Mouse (Mus musculus) midbrain, postnatal 0 days (tissue): ENCODE results near the gene Vps16. TPM values are rescaled to one million over a fixed set of nuclear protein-coding genes. Genes with fewer than 3 reads are reported as not detected.
A peak's percentile ranks its signal among the peaks of the same experiment; 100 is the strongest.

Experiments used
- ATAC-seq: fragments of 200-750 bp; cut with Nextera tagmentation; 2 replicates; pipeline ENCODE4 v1.8.0; 2017; ENCODE audit warnings: moderate number of reproducible peaks, mild to moderate bottlenecking, moderate TSS enrichment, moderate library complexity; ENCODE audit not compliant: low FRiP score
- DNase-seq: peaks from one replicate; pipeline ENCODE4 v3.0.0-alpha.2; 2015; ENCODE audit warnings: low spot score
- H3K27ac ChIP-seq: fragments of 300-500 bp; sonication (generic); 2 replicates; pipeline ENCODE4 v1.5.1; 2014; ENCODE audit warnings: low read depth, mild to moderate bottlenecking, low read length, mixed read lengths
- H3K27me3 ChIP-seq: fragments of 300-500 bp; sonication (generic); 2 replicates; pipeline ENCODE4 v1.6.1; 2014; ENCODE audit warnings: low read length, control low read depth, mixed read lengths; ENCODE audit not compliant: insufficient read depth
- H3K36me3 ChIP-seq: fragments of 300-500 bp; sonication (generic); 2 replicates; pipeline ENCODE4 v1.6.1; 2014; ENCODE audit warnings: low read length, control low read depth, mixed read lengths; ENCODE audit not compliant: insufficient read depth
- H3K4me1 ChIP-seq: fragments of 300-500 bp; sonication (generic); 2 replicates; pipeline ENCODE4 v1.6.1; 2014; ENCODE audit warnings: mild to moderate bottlenecking, control low read depth, antibody characterized with exemption, low read length, mixed read lengths; ENCODE audit not compliant: insufficient read depth
- H3K4me2 ChIP-seq: fragments of 300-500 bp; sonication (generic); 2 replicates; pipeline ENCODE4 v1.6.1; 2014; ENCODE audit warnings: low read depth, mild to moderate bottlenecking, low read length, mixed read lengths; ENCODE audit not compliant: poor library complexity, severe bottlenecking
- H3K4me3 ChIP-seq: fragments of 300-500 bp; sonication (generic); 2 replicates; pipeline ENCODE4 v1.5.1; 2014; ENCODE audit warnings: low read depth, mild to moderate bottlenecking, low read length, moderate library complexity
- H3K9ac ChIP-seq: fragments of 300-500 bp; sonication (generic); replicated peaks from 2 replicates; pipeline ENCODE4 v1.6.1; 2014; ENCODE audit warnings: mild to moderate bottlenecking, low read length, moderate library complexity, mixed read lengths; ENCODE audit not compliant: poor library complexity, severe bottlenecking
- H3K9me3 ChIP-seq: fragments of 300-500 bp; sonication (generic); 2 replicates; pipeline ENCODE4 v1.6.1; 2016; ENCODE audit warnings: low read length, control low read depth
- CTCF ChIP-seq: IDR thresholded peaks from 2 replicates; pipeline ENCODE4 v1.5.1; 2016; ENCODE audit warnings: antibody characterized with exemption, mild to moderate bottlenecking
- WGBS: fragments of 180-500 bp; shearing (Covaris S2); extraction: QIAGEN DNeasy Blood & Tissue Kit; methylation state at CpG from one replicate; pipeline ENCODE4 v1.1.7; 2014; 5-methylcytosine and 5-hydroxymethylcytosine counted together
- polyA plus RNA-seq: library from polyadenylated mRNA; unstranded; fragments of >200 nt; fragmentation: Nextera tagmentation; extraction: Ambion mirVana; gene quantifications from 2 replicates; pipeline ENCODE4 v1.2.1, GENCODE M21; 2015
- total RNA-seq: library from RNA; depleted of rRNA; stranded (reverse); fragments of >200 nt; gene quantifications from 2 replicates; pipeline ENCODE4 v1.2.3, GENCODE M21; 2014; rRNA removed

Vps16 gene
- total RNA-seq (81.2 and 83.6 TPM in 2 replicates), polyA plus RNA-seq (86.6 and 89.9 TPM in 2 replicates)

- peak within 1 kb of the TSS; percentile 86 for H3K4me3 ChIP-seq
- no peaks in the 10 kb centered on the region for H3K27me3 ChIP-seq
- H3K4me2 ChIP-seq = peak within 1 kb of the TSS; percentile 90
- under 1% methylated on average over 58 of the region's 58 CpGs for WGBS
- peak; percentile 73 for TF ChIP-seq CTCF
- H3K27ac ChIP-seq = peak within 1 kb of the TSS; percentile 97
- H3K36me3 ChIP-seq = 0 out of 2 replicates have a peak, but pooled peaks cover 1% of the 10 kb centered on the region
- DNase-seq (peak; percentile 95), ATAC-seq (peak; percentile 95)
- no peaks in the 10 kb centered on the region for H3K9me3 ChIP-seq
- H3K4me1 ChIP-seq = peaks cover 15% of the 10 kb centered on the region; the same call in 1 of the 2 replicates
- H3K9ac ChIP-seq = peak within 1 kb of the TSS; percentile 90
Observed at GRCm38 (mm10) chr2:130424126-130424853, at the start of gene Vps16, which contains the start of gene Pced1a. Vps16 (plus strand) TSS chr2:130424339. Pced1a (minus strand) TSS chr2:130424701.

- DNase-seq = no peak
Observed at GRCm38 (mm10) chr2:130374951-130375350, 49.2 kb upstream of the Vps16 start.

GRCm38 (mm10) chr2:130383205-130383604 is 40.9 kb upstream of the Vps16 start:
- 51% methylated on average over 3 of the region's 3 CpGs for WGBS
- Histone ChIP-seq H3K4me2 (no peak overlapping the region), H3K27ac (no peak overlapping the region), H3K9ac (no peak overlapping the region), H3K4me1 (no peaks in the 10 kb centered on the region), H3K36me3 (no peaks in the 10 kb centered on the region), H3K27me3 (no peaks in the 10 kb centered on the region), H3K9me3 (no peaks in the 10 kb centered on the region), H3K4me3 (no peak overlapping the region)
- DNase-seq (no peak), ATAC-seq (no peak)
- TF ChIP-seq CTCF = no peak

More at GRCm38 (mm10) chr2:130374951-130375350, 49.2 kb upstream of the Vps16 start:
- WGBS = 78% methylated on average over 4 of the region's 4 CpGs
- Histone ChIP-seq H3K27ac (no peak overlapping the region), H3K4me1 (no peaks in the 10 kb centered on the region), H3K4me2 (no peak overlapping the region), H3K9me3 (no peaks in the 10 kb centered on the region), H3K4me3 (no peak overlapping the region), H3K27me3 (no peaks in the 10 kb centered on the region), H3K36me3 (no peaks in the 10 kb centered on the region), H3K9ac (no peak overlapping the region)
- TF ChIP-seq CTCF = no peak
- ATAC-seq = no peak

GRCm38 (mm10) chr2:130383895-130384294 is 40.2 kb upstream of the Vps16 start:
- ATAC-seq (no peak), DNase-seq (peak; percentile 5)
- no peak for TF ChIP-seq CTCF
- WGBS = 51% methylated on average over 6 of the region's 6 CpGs
- H3K27ac ChIP-seq = no peak overlapping the region
- H3K27me3 ChIP-seq = no peaks in the 10 kb centered on the region
- no peaks in the 10 kb centered on the region for H3K9me3 ChIP-seq
- no peak overlapping the region for H3K4me2 ChIP-seq
- no peak overlapping the region for H3K4me3 ChIP-seq
- no peaks in the 10 kb centered on the region for H3K36me3 ChIP-seq
- no peaks in the 10 kb centered on the region for H3K4me1 ChIP-seq
- no peak overlapping the region for H3K9ac ChIP-seq

- Histone ChIP-seq H3K4me3 (no peak overlapping the region), H3K27ac (no peak overlapping the region), H3K9me3 (no peaks in the 10 kb centered on the region), H3K9ac (no peak overlapping the region), H3K4me1 (no peaks in the 10 kb centered on the region), H3K36me3 (no peaks in the 10 kb centered on the region), H3K4me2 (no peak overlapping the region), H3K27me3 (no peaks in the 10 kb centered on the region)
- 61% methylated on average over 1 of the region's 1 CpGs for WGBS
- TF ChIP-seq CTCF = no peak
- no peak for DNase-seq
- ATAC-seq = no peak
Observed at GRCm38 (mm10) chr2:130386212-130386611, 37.9 kb upstream of the Vps16 start.

- 87% methylated on average over 2 of the region's 2 CpGs for WGBS
- no peaks in the 10 kb centered on the region for H3K9me3 ChIP-seq
- no peaks in the 10 kb centered on the region for H3K4me1 ChIP-seq
- DNase-seq (peak; percentile 5), ATAC-seq (no peak)
- peaks cover 12% of the 10 kb centered on the region; the same call in 1 of the 2 replicates for H3K36me3 ChIP-seq
- H3K27me3 ChIP-seq = no peaks in the 10 kb centered on the region
- no peak overlapping the region for H3K4me3 ChIP-seq
- no peak overlapping the region for H3K27ac ChIP-seq
- H3K9ac ChIP-seq = no peak overlapping the region
- no peak overlapping the region for H3K4me2 ChIP-seq
- peak; percentile 54 for TF ChIP-seq CTCF
Observed at GRCm38 (mm10) chr2:130388796-130389195, 35.3 kb upstream of the Vps16 start.
